Mouse (Mus musculus) gastrocnemius, postnatal 14 days (tissue): ENCODE results near the gene Bnc2. TPM values are rescaled to one million over a fixed set of nuclear protein-coding genes. Genes with fewer than 3 reads are reported as not detected.
A peak's percentile ranks its signal among the peaks of the same experiment; 100 is the strongest.

Source experiments
- DNase-seq: peaks from one replicate; pipeline ENCODE4 v3.0.0; 2021; ENCODE audit warnings: mixed read lengths
- intact Hi-C: fragments of 180-260 bp; cut with DNase I; formaldehyde crosslinking; loops from one replicate; pipeline ENCODE4 v1.15.1; 2025; ENCODE audit warnings: low total_unique reads
- total RNA-seq, 2 experiments: library from RNA; stranded (reverse); gene quantifications; 2 replicates each; pipeline ENCODE4 v1.2.3; 2021

Gene Bnc2
- total RNA-seq, 2 experiments from 2014 or later, result 4.3 to 5.3 TPM

GRCm38 (mm10) chr4:84634751-84635150, 40.3 kb downstream of the Bnc2 start:
- intact Hi-C loops, result no loop called here
- no peak for DNase-seq

GRCm38 (mm10) chr4:84633991-84634390, 41.1 kb downstream of the Bnc2 start:
- intact Hi-C loops, result no loop called here
- DNase-seq, result no peak

- intact Hi-C loops, result no loop called here
- DNase-seq, result no peak
These were observed 42.0 kb downstream of the Bnc2 start for GRCm38 (mm10) chr4:84632832-84633789.

DNA sequence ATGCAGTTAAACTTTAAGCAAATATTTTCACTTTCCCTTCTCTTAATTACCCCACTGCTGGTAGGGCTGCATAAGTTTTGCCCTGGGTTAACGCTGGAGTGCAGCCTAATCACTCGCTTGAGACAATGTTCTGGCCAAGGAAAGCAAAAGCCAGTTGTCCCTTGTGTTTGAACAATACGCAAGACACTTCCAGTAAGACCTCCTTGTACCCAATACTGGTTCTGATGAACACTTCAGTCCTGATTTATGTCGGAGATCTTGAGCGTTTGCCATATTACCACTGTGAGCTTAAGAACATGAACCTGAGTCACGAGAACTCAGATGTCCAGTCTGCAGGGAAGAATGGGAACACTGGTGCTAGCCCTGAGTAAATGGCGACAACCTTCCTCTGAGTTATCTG, 47.5 kb downstream of the Bnc2 start:
- intact Hi-C loops, result no loop called here

GRCm38 (mm10) chr4:84623312-84623711, 51.8 kb downstream of the Bnc2 start:
- intact Hi-C loops, result no loop called here
- no peak for DNase-seq

More for the DNA sequence above, 47.5 kb downstream of the Bnc2 start:
- no peak for DNase-seq

GRCm38 (mm10) chr4:84621785-84622184, 53.3 kb downstream of the Bnc2 start:
- intact Hi-C loops, result no loop called here
- no peak for DNase-seq

DNA sequence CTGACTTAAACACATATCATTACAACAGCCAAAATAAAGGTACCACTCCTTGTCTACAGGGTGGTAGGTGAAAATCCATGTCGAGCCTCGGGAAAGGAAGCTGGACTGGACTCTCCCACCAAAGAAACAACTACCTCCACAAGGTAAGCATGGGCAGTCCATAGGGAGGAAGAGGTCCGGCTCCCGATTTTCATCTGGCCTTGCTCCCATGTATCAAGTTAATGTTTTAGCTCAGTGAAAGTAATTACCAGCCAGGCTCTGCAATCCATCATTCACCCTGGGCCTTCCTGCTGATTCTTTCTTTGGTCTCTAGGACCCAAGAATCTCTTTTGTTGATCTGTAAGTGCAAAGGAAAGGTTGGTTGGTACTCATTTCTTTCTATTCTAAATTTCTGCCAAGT, 65.2 kb downstream of the Bnc2 start:
- intact Hi-C loops, result no loop called here
- no peak for DNase-seq

DNA sequence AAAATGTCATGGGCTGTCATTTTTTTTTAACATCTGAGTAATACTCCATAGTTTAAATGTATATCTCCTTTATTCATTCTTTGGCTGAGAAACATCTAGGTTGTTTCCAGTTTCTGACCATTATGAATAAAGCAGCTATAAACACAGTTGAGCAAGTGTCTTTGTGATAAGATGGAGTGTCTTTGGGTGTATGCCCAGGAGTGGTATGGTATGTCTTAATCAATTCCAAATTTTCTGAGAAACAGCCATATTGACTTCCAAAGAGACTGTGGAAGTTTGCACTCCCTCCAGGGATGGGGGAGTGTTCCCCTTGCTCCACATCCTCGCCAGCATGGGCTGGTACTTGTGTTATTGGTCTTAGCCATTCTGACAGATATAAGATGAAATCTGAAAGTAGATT, 70.6 kb downstream of the Bnc2 start:
- no peak for DNase-seq
- intact Hi-C loops, result no loop called here

DNA sequence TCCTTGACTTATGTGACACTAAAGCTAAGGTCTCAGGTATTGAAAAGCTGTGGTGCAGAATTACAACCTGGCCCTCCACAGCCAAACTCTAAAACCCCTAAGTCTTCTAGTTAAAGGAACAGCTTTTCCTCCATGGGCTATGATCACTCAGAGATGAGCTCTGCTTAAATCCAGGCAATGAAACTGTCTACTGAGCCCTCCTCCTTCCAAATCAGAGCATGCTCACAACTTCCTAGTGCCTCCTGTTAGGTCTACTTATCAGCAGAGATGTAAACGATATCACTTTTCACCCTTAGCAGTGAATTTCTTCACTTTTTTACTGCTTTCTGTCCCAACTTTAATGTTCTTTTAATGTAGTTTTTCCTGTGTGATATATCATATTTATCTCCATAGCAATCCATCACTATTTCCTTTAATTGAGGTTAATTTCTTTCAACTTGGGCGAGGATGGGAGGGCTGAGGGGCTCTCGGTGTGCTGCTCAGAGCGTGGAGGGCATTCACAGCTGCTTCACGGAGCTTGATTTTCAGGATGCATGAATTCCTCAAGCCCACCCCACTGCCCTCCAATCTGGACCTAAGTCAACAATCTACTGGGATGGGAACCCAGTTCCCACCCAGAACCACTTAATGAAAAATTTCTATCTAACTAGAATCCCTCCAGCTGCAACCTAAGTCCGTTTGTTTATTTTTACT, 94.7 kb downstream of the Bnc2 start:
- intact Hi-C loops, result no loop called here
- no peak for DNase-seq

DNA sequence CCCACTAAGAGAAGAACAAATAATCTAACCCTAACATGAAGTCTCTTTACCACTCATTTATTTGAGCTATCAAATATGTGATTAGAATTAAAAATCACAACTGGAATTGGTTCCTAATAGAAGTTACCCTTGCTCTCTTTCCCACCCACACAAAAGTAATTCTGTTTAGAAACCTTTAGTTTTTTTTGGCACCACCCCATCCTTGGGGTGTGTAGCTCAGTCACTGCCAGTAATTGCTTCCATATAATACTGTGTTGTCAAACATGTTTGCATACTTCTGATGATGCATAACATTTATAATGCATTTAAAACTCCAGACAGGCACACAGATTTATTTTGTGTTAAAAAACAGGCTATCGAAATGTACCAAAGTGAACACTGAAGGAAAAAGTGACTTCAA, 96.8 kb downstream of the Bnc2 start:
- intact Hi-C loops, result no loop called here
- no peak for DNase-seq

GRCm38 (mm10) chr4:84566123-84566522, 109.0 kb downstream of the Bnc2 start:
- intact Hi-C loops, result no loop called here
- no peak for DNase-seq

GRCm38 (mm10) chr4:84545204-84545871, 129.7 kb downstream of the Bnc2 start:
- intact Hi-C loops, result no loop called here

DNA sequence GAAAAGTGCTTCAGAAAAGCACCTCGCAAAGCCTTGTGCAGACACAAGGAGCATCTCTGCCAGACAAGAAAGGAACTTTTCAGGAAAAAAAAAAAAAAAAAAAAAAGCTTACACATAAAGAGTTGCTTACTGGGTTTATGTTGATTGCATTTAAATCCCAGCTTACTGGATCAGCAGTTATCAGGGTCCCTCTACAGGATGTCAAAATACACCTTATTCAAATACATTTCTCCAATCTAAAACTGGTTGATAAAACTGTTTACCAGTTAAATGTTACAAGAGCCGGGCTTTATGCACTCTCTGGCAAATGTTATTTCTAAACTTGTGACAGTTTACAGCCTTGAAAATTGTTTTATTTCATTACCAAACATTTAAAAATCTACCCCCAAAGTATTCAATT, 130.4 kb downstream of the Bnc2 start:
- intact Hi-C loops, result no loop called here
- no peak for DNase-seq

More at GRCm38 (mm10) chr4:84545204-84545871, 129.7 kb downstream of the Bnc2 start:
- DNase-seq, result peak; percentile 77

DNA sequence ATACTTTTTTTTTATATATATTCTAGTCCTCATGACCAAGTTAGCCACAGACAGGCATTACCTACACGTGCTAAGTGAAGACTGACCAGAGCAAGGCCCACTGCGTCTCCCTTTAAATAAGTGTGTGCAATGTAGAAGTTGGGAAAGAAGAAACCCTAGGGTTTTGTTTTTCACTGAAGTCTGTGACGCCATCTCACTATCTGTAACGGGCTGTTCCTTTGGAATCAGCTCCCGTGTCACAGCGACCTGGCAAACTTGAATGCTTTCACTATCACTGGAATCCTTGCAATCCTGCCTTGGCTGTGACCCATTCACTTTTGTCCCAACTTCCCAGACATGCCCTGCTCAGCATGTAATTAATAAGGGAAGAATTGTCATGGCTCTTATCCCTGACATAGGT, 134.5 kb downstream of the Bnc2 start:
- no peak for DNase-seq
- intact Hi-C loops, result no loop called here

GRCm38 (mm10) chr4:84539396-84539795, 135.7 kb downstream of the Bnc2 start:
- DNase-seq, result no peak
- intact Hi-C loops, result no loop called here

DNA sequence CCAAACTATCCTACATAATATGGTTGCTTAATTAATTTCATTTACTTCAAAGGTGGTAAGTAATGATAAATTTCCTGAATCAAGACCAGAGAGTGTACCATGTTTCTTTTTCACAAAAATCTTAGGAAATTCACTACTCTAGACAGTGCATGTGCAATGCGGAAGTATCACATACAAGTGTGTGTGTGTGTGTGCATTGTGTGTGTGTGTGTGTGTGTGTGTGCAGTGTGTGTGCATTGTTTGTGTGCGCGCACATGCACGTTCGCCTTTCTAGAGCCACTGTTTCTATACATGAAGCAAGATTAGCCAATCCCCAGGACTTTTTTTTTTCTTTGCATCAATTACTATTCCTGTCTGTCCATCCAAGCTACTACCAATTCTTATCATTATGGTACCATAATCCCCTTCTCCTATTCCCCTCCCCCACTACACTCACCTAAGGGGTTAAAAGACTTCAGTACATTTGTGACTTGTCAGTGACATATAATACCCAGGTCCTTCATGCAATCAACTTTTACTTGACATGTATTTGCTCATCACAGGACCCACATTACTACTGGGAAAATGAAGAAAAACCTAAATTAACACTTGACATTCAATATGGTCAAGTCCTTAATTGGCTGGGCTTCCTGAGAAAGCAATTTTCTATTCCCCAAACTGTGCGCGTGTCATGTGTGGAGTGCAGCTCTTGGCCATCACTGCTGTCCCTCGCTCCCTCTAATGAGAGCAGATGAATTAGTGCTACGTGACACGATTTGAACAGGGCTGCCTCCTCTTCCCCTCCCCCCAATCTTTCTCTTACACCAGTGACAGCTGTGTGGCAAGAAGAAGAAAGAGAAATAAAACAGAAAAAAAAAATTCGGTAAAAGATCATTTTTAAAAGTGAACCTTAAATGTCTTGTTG, 145.9 kb downstream of the Bnc2 start:
- DNase-seq, result no peak
- intact Hi-C loops, result no loop called here

- intact Hi-C loops, result no loop called here
These were observed 146.7 kb downstream of the Bnc2 start for GRCm38 (mm10) chr4:84528358-84528757.

GRCm38 (mm10) chr4:84527066-84527933, 147.8 kb downstream of the Bnc2 start:
- DNase-seq, result no peak
- intact Hi-C loops, result no loop called here

More at GRCm38 (mm10) chr4:84528358-84528757, 146.7 kb downstream of the Bnc2 start:
- DNase-seq, result no peak
